Mouse (Mus musculus): ENCODE results near the gene Defb22. TPM values are rescaled to one million over a fixed set of nuclear protein-coding genes. Genes with fewer than 3 reads are reported as not detected.

Defb22 gene
- polyA plus RNA-seq (2012; fragmentation: generic; extraction: Trizol) = not detected

DNA sequence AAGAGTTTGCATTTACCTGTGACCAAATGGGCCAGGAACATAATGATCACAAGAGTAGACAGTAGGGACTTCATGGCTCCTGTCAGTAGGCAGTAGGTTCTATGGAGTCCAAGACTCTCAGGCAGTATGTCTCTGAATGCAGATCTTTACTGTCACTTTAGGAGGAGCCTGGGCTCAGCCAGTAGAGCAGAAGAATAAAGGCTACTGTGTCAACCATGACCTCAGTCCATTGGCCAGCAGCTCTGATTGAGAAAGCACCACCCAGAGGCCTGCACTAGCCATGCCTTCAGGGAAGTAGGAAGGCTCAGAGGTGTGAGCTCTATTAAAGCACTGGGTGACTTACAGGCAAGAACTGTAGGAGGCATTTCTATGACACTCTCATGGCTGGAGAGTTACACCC is at the start of gene Defb22:
Gene Defb22 (minus strand): TSS at position 101 of the 400 bp plus-strand sequence.
- Histone ChIP-seq H3ac (ENCODE audit: control insufficient read depth, insufficient read length) (no peak within 1 kb of the TSS), H3K36me3 (ENCODE audit: control insufficient read depth, insufficient read depth) (no peaks in the 10 kb centered on the region), H3K79me2 (ENCODE audit: control insufficient read depth, insufficient read depth) (no peaks in the 10 kb centered on the region), H3K27me3 (ENCODE audit: control insufficient read depth, insufficient read depth, insufficient read length) (no peaks in the 10 kb centered on the region), H3K4me3 (no peak within 1 kb of the TSS), H3K4me2 (ENCODE audit: low read depth) (no peak within 1 kb of the TSS)
- TF ChIP-seq REST (IDR thresholded peaks at IDR 0.05; ENCODE audit: insufficient read depth, insufficient read length) = no peak
- no peak for TF ChIP-seq TCF3 (IDR thresholded peaks at IDR 0.05; ENCODE audit: insufficient read length, low read depth)
- no peak for TF ChIP-seq MAX (IDR thresholded peaks at IDR 0.05; ENCODE audit: low read depth)
- no peak for TF ChIP-seq E2F4 (IDR thresholded peaks at IDR 0.05; ENCODE audit: insufficient read depth)
- no peak for TF ChIP-seq MYOD1 (IDR thresholded peaks at IDR 0.05; ENCODE audit: control insufficient read depth in 1 of 3, insufficient read length in 2 of 3, low read depth in 2 of 3)
- TF ChIP-seq CEBPB (IDR thresholded peaks at IDR 0.05; ENCODE audit: insufficient read depth, poor library complexity, severe bottlenecking) = no peak
- no peak for TF ChIP-seq POLR2AphosphoS2 (IDR thresholded peaks at IDR 0.05; ENCODE audit: insufficient read length, low read depth)
- TF ChIP-seq POLR2A (IDR thresholded peaks at IDR 0.05; ENCODE audit: insufficient read length, low read depth) = no peak
- no peak for TF ChIP-seq USF1 (IDR thresholded peaks at IDR 0.05; ENCODE audit: low read depth)
- no peak for TF ChIP-seq MYOG (IDR thresholded peaks at IDR 0.05; ENCODE audit: control insufficient read depth in 1 of 3, insufficient read depth in 1 of 3, insufficient read length in 2 of 3, low read depth in 2 of 3)
- no peak for TF ChIP-seq SRF (IDR thresholded peaks at IDR 0.05; ENCODE audit: control insufficient read depth, insufficient read length, low read depth)

DNA sequence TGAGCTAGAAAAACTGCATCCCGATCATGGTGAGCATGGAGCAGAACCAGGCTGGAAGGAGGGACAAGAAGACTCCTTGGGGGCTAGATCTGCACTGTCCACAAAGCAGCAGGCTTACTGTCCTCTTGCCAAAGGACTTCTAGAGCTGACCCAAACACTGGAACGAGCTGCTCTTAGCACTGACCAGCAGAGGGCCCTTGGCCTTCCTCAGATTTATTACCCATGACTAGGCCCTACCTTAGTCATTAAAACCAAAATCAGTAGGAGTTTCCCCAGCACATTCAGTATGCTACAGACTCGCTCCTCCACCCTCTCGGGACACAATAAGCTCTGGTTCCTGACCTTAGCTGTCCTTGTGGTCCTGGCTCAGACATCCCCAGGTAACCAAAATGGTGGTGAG is 28.0 kb upstream of the Defb22 start, which contains the start of gene Defb28:
Gene Defb28 (plus strand): TSS at position 275 of the 400 bp plus-strand sequence.
- H3K36me3 ChIP-seq (ENCODE audit: control insufficient read depth, insufficient read depth) = no peaks in the 10 kb centered on the region
- H3ac ChIP-seq (ENCODE audit: control insufficient read depth, insufficient read length) = no peak within 1 kb of the TSS
- no peak within 1 kb of the TSS for H3K4me2 ChIP-seq (ENCODE audit: low read depth)
- H3K4me3 ChIP-seq = no peak within 1 kb of the TSS
- H3K27me3 ChIP-seq (ENCODE audit: control insufficient read depth, insufficient read depth, insufficient read length) = no peaks in the 10 kb centered on the region
- TF ChIP-seq REST (IDR thresholded peaks at IDR 0.05; ENCODE audit: insufficient read depth, insufficient read length) (no peak), MYOG (IDR thresholded peaks at IDR 0.05; ENCODE audit: control insufficient read depth in 1 of 3, insufficient read depth in 1 of 3, insufficient read length in 2 of 3, low read depth in 2 of 3) (no peak), TCF12 (IDR thresholded peaks at IDR 0.05; ENCODE audit: insufficient read depth, poor library complexity, severe bottlenecking) (no peak), SRF (IDR thresholded peaks at IDR 0.05; ENCODE audit: control insufficient read depth, insufficient read length, low read depth) (no peak), MAX (IDR thresholded peaks at IDR 0.05; ENCODE audit: low read depth) (no peak), E2F4 (IDR thresholded peaks at IDR 0.05; ENCODE audit: insufficient read depth) (no peak), POLR2AphosphoS2 (IDR thresholded peaks at IDR 0.05; ENCODE audit: insufficient read length, low read depth) (no peak), TCF3 (IDR thresholded peaks at IDR 0.05; ENCODE audit: insufficient read length, low read depth) (no peak), POLR2A (IDR thresholded peaks at IDR 0.05; ENCODE audit: insufficient read length, low read depth) (no peak), MYOD1 (IDR thresholded peaks at IDR 0.05; ENCODE audit: control insufficient read depth in 1 of 3, insufficient read length in 2 of 3, low read depth in 2 of 3) (no peak), USF1 (IDR thresholded peaks at IDR 0.05; ENCODE audit: low read depth) (no peak), CEBPB (IDR thresholded peaks at IDR 0.05; ENCODE audit: insufficient read depth, poor library complexity, severe bottlenecking) (no peak)
- no peaks in the 10 kb centered on the region for H3K79me2 ChIP-seq (ENCODE audit: control insufficient read depth, insufficient read depth)

DNA sequence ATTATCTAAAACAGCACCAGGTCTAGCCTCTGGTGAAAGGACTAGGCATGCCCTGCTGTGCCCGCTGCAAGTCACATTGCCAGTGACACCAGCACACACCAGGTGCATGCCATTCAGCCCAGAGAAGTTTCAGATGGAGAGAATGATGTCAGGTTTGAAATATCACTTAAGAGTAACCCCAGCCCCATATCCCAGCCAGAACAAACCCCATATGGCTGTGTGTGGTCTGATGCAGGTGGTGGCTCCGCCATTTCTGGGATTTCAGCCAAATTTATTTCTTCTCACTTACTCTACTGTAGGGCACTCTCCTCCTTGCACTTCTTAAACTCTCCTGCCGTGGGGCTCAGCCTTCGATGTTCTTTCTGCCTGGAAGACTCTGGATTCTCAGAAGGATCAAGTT is 26.1 kb upstream of the Defb22 start:
- no peaks in the 10 kb centered on the region for H3K27me3 ChIP-seq (ENCODE audit: control insufficient read depth, insufficient read depth, insufficient read length)
- no peak overlapping the region for H3K4me3 ChIP-seq
- H3K36me3 ChIP-seq (ENCODE audit: control insufficient read depth, insufficient read depth) = no peaks in the 10 kb centered on the region
- H3K79me2 ChIP-seq (ENCODE audit: control insufficient read depth, insufficient read depth) = no peaks in the 10 kb centered on the region
- TF ChIP-seq USF1 (IDR thresholded peaks at IDR 0.05; ENCODE audit: low read depth) (no peak), MYOD1 (IDR thresholded peaks at IDR 0.05; ENCODE audit: control insufficient read depth in 1 of 3, insufficient read length in 2 of 3, low read depth in 2 of 3) (no peak), TCF12 (IDR thresholded peaks at IDR 0.05; ENCODE audit: insufficient read depth, poor library complexity, severe bottlenecking) (no peak), POLR2AphosphoS2 (IDR thresholded peaks at IDR 0.05; ENCODE audit: insufficient read length, low read depth) (no peak), POLR2A (IDR thresholded peaks at IDR 0.05; ENCODE audit: insufficient read length, low read depth) (no peak), E2F4 (IDR thresholded peaks at IDR 0.05; ENCODE audit: insufficient read depth) (no peak), SRF (IDR thresholded peaks at IDR 0.05; ENCODE audit: control insufficient read depth, insufficient read length, low read depth) (no peak), CEBPB (IDR thresholded peaks at IDR 0.05; ENCODE audit: insufficient read depth, poor library complexity, severe bottlenecking) (no peak), MAX (IDR thresholded peaks at IDR 0.05; ENCODE audit: low read depth) (no peak), MYOG (IDR thresholded peaks at IDR 0.05; ENCODE audit: control insufficient read depth in 1 of 3, insufficient read depth in 1 of 3, insufficient read length in 2 of 3, low read depth in 2 of 3) (no peak), TCF3 (IDR thresholded peaks at IDR 0.05; ENCODE audit: insufficient read length, low read depth) (no peak), REST (IDR thresholded peaks at IDR 0.05; ENCODE audit: insufficient read depth, insufficient read length) (no peak)
- no peak overlapping the region for H3ac ChIP-seq (ENCODE audit: control insufficient read depth, insufficient read length)
- H3K4me2 ChIP-seq (ENCODE audit: low read depth) = no peak overlapping the region

DNA sequence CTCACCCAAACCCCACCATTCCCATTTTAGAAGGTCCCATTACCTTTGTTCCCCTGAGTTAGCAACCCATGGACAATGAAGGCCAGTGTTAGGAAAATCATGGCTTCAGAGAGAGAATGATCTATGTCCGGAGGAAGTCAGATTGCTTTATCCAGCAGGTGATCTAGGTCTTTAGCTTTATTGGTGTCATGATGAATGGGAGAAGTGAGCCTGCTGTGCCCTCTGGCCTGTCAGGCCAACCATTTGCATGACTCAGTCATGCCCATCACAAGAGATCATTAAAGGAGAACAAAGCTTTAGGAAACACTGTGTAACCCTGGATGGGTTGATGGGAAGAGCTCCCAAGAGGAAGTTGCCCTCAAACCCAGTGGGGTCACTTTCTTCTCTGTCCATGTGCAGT is 21.7 kb upstream of the Defb22 start, which contains the start of gene Defb26:
Gene Defb26 (minus strand): TSS at position 101 of the 400 bp plus-strand sequence.
- no peaks in the 10 kb centered on the region for H3K27me3 ChIP-seq (ENCODE audit: control insufficient read depth, insufficient read depth, insufficient read length)
- no peaks in the 10 kb centered on the region for H3K36me3 ChIP-seq (ENCODE audit: control insufficient read depth, insufficient read depth)
- TF ChIP-seq MYOG (IDR thresholded peaks at IDR 0.05; ENCODE audit: control insufficient read depth in 1 of 3, insufficient read depth in 1 of 3, insufficient read length in 2 of 3, low read depth in 2 of 3) (no peak), REST (IDR thresholded peaks at IDR 0.05; ENCODE audit: insufficient read depth, insufficient read length) (no peak), E2F4 (IDR thresholded peaks at IDR 0.05; ENCODE audit: insufficient read depth) (no peak), SRF (IDR thresholded peaks at IDR 0.05; ENCODE audit: control insufficient read depth, insufficient read length, low read depth) (no peak), MYOD1 (IDR thresholded peaks at IDR 0.05; ENCODE audit: control insufficient read depth in 1 of 3, insufficient read length in 2 of 3, low read depth in 2 of 3) (no peak), CEBPB (IDR thresholded peaks at IDR 0.05; ENCODE audit: insufficient read depth, poor library complexity, severe bottlenecking) (no peak), USF1 (IDR thresholded peaks at IDR 0.05; ENCODE audit: low read depth) (no peak), MAX (IDR thresholded peaks at IDR 0.05; ENCODE audit: low read depth) (no peak), TCF3 (IDR thresholded peaks at IDR 0.05; ENCODE audit: insufficient read length, low read depth) (no peak)
- no peaks in the 10 kb centered on the region for H3K79me2 ChIP-seq (ENCODE audit: control insufficient read depth, insufficient read depth)
- H3ac ChIP-seq (ENCODE audit: control insufficient read depth, insufficient read length) = no peak within 1 kb of the TSS
- H3K4me2 ChIP-seq (ENCODE audit: low read depth) = no peak within 1 kb of the TSS
- no peak within 1 kb of the TSS for H3K4me3 ChIP-seq

All from myocyte (in vitro differentiated cells).